Mouse (Mus musculus) kidney, postnatal 0 days (tissue): ENCODE results near the gene Trpt1. TPM values are rescaled to one million over a fixed set of nuclear protein-coding genes. Genes with fewer than 3 reads are reported as not detected.
A peak's percentile ranks its signal among the peaks of the same experiment; 100 is the strongest.

Experiments
- ATAC-seq: fragments of 200-750 bp; cut with Nextera tagmentation; replicated peaks from 2 replicates; pipeline ENCODE4 v1.8.0; 2017; ENCODE audit warnings: low read depth, moderate number of reproducible peaks, moderate TSS enrichment, moderate library complexity; ENCODE audit not compliant: low FRiP score
- DNase-seq: peaks from one replicate; pipeline ENCODE4 v3.0.0-alpha.2; 2016; ENCODE audit warnings: low spot score
- H3K27ac ChIP-seq: fragments of 300-500 bp; sonication (generic); 2 replicates; pipeline ENCODE4 v1.5.1; 2014; ENCODE audit warnings: mild to moderate bottlenecking
- H3K27me3 ChIP-seq: fragments of 300-500 bp; sonication (generic); 2 replicates; pipeline ENCODE4 v1.6.1; 2014; ENCODE audit warnings: low read length, mixed read lengths; ENCODE audit not compliant: insufficient read depth
- H3K36me3 ChIP-seq: fragments of 300-500 bp; sonication (generic); 2 replicates; pipeline ENCODE4 v1.6.1; 2014; ENCODE audit warnings: low read length, mixed read lengths; ENCODE audit not compliant: insufficient read depth
- H3K4me1 ChIP-seq: fragments of 300-500 bp; sonication (generic); replicated peaks from 2 replicates; pipeline ENCODE4 v1.6.1; 2014; ENCODE audit warnings: antibody characterized with exemption, low read length, mixed read lengths; ENCODE audit not compliant: insufficient read depth
- H3K4me2 ChIP-seq: fragments of 300-500 bp; sonication (generic); 2 replicates; pipeline ENCODE4 v1.6.1; 2014; ENCODE audit warnings: mild to moderate bottlenecking, low read length, moderate library complexity, mixed read lengths
- H3K4me3 ChIP-seq: fragments of 300-500 bp; sonication (generic); replicated peaks from 2 replicates; pipeline ENCODE4 v1.5.1; 2014; ENCODE audit warnings: low read depth, low read length
- H3K9ac ChIP-seq: fragments of 300-500 bp; sonication (generic); 2 replicates; pipeline ENCODE4 v1.6.1; 2014; ENCODE audit warnings: low read depth, low read length
- H3K9me3 ChIP-seq: fragments of 300-500 bp; sonication (generic); replicated peaks from 2 replicates; pipeline ENCODE4 v1.6.1; 2016; ENCODE audit warnings: low read length, inconsistent platforms, mixed read lengths
- CTCF ChIP-seq: IDR thresholded peaks from 2 replicates; pipeline ENCODE4 v1.5.1; 2016; ENCODE audit warnings: antibody characterized with exemption, low read depth, mild to moderate bottlenecking, moderate library complexity
- WGBS: fragments of 180-500 bp; shearing (Covaris S2); extraction: QIAGEN DNeasy Blood & Tissue Kit; methylation state at CpG from one replicate; pipeline ENCODE4 v1.1.7; 2014; 5-methylcytosine and 5-hydroxymethylcytosine counted together
- polyA plus RNA-seq: library from polyadenylated mRNA; unstranded; fragments of >200 nt; fragmentation: Nextera tagmentation; extraction: Ambion mirVana; gene quantifications from 2 replicates; pipeline ENCODE4 v1.2.1, GENCODE M21; 2015

The Trpt1 gene
- polyA plus RNA-seq, 1 experiment from 2014 or later: 14.5 TPM

GRCm38 (mm10) chr19:7039088-7039720, 43.3 kb downstream of the Trpt1 start:
- DNase-seq (peak; percentile 63), ATAC-seq (peak; percentile 25)
- Histone ChIP-seq H3K9me3 (no peaks in the 10 kb centered on the region), H3K27ac (peak overlapping the region; percentile 87), H3K36me3 (peaks cover 8% of the 10 kb centered on the region; the same call in 1 of the 2 replicates), H3K27me3 (no peaks in the 10 kb centered on the region), H3K9ac (peak overlapping the region; percentile 91), H3K4me3 (peak overlapping the region; percentile 94), H3K4me1 (peaks cover 10% of the 10 kb centered on the region; the same call in 1 of the 2 replicates), H3K4me2 (peak overlapping the region; percentile 56)
- TF ChIP-seq CTCF: no peak
- WGBS: under 1% methylated on average over 32 of the region's 35 CpGs

GRCm38 (mm10) chr19:7039841-7040636, 44.1 kb downstream of the Trpt1 start, which contains the start of gene Stip1:
Stip1 (minus strand) TSS chr19:7039967.
- Histone ChIP-seq H3K27ac (peak within 1 kb of the TSS; percentile 87), H3K36me3 (peaks cover 3% of the 10 kb centered on the region; the same call in 1 of the 2 replicates), H3K9me3 (no peaks in the 10 kb centered on the region), H3K9ac (peak within 1 kb of the TSS; percentile 91), H3K4me2 (peak within 1 kb of the TSS; percentile 65), H3K4me1 (peaks cover 10% of the 10 kb centered on the region; the same call in 1 of the 2 replicates), H3K4me3 (peak within 1 kb of the TSS; percentile 94), H3K27me3 (no peaks in the 10 kb centered on the region)
- DNase-seq: peak; percentile 100
- peak; percentile 60 for TF ChIP-seq CTCF
- peak; percentile 99 for ATAC-seq
- under 1% methylated on average over 49 of the region's 49 CpGs for WGBS

GRCm38 (mm10) chr19:7040637-7041130, 44.8 kb downstream of the Trpt1 start:
- Histone ChIP-seq H3K4me2 (peak overlapping the region; percentile 65), H3K9me3 (no peaks in the 10 kb centered on the region), H3K4me3 (peak overlapping the region; percentile 47), H3K27ac (peak overlapping the region; percentile 87), H3K27me3 (no peaks in the 10 kb centered on the region), H3K36me3 (no peaks in the 10 kb centered on the region), H3K4me1 (peaks cover 10% of the 10 kb centered on the region; the same call in 1 of the 2 replicates), H3K9ac (peak overlapping the region; percentile 62)
- 21% methylated on average over 13 of the region's 13 CpGs for WGBS
- ATAC-seq (no peak), DNase-seq (no peak)
- no peak for TF ChIP-seq CTCF

GRCm38 (mm10) chr19:7041171-7041570, 45.2 kb downstream of the Trpt1 start:
- H3K27me3 ChIP-seq: no peaks in the 10 kb centered on the region
- H3K4me2 ChIP-seq: no peak overlapping the region
- H3K9ac ChIP-seq: no peak overlapping the region
- H3K9me3 ChIP-seq: no peaks in the 10 kb centered on the region
- peak overlapping the region; percentile 87; the same call in 1 of the 2 replicates for H3K27ac ChIP-seq
- peaks cover 10% of the 10 kb centered on the region; the same call in 1 of the 2 replicates for H3K4me1 ChIP-seq
- no peak for TF ChIP-seq CTCF
- ATAC-seq: no peak
- no peaks in the 10 kb centered on the region for H3K36me3 ChIP-seq
- WGBS: 90% methylated on average over 2 of the region's 2 CpGs
- no peak for DNase-seq
- H3K4me3 ChIP-seq: no peak overlapping the region

GRCm38 (mm10) chr19:7044279-7044678, 48.3 kb downstream of the Trpt1 start:
- DNase-seq (no peak), ATAC-seq (no peak)
- Histone ChIP-seq H3K4me3 (no peak overlapping the region), H3K36me3 (no peaks in the 10 kb centered on the region), H3K9ac (no peak overlapping the region), H3K4me2 (no peak overlapping the region), H3K4me1 (no peaks in the 10 kb centered on the region), H3K9me3 (no peaks in the 10 kb centered on the region), H3K27me3 (no peaks in the 10 kb centered on the region), H3K27ac (no peak overlapping the region)
- WGBS: 42% methylated on average over 4 of the region's 4 CpGs
- no peak for TF ChIP-seq CTCF

- TF ChIP-seq CTCF: no peak
- no peaks in the 10 kb centered on the region for H3K36me3 ChIP-seq
These were observed 48.8 kb downstream of the Trpt1 start for GRCm38 (mm10) chr19:7044706-7045105.

More at GRCm38 (mm10) chr19:7044706-7045105, 48.8 kb downstream of the Trpt1 start:
- Histone ChIP-seq H3K27ac (no peak overlapping the region), H3K9ac (no peak overlapping the region), H3K27me3 (no peaks in the 10 kb centered on the region), H3K4me2 (no peak overlapping the region), H3K9me3 (no peaks in the 10 kb centered on the region), H3K4me3 (no peak overlapping the region), H3K4me1 (no peaks in the 10 kb centered on the region)
- ATAC-seq: no peak
- 22% methylated on average over 4 of the region's 4 CpGs for WGBS
- no peak for DNase-seq

Other genes with a start within 250 kb of the Trpt1 start
- 19.6 TPM in 2 replicates for gene Rps6ka4, start 155.5 kb upstream of the Trpt1 start, polyA plus RNA-seq
- 0.73 and 0.87 TPM in 2 replicates for gene Ccdc88b, start 137.9 kb upstream of the Trpt1 start, polyA plus RNA-seq
- gene Trmt112, start 86.4 kb upstream of the Trpt1 start, polyA plus RNA-seq: 137 and 142 TPM in 2 replicates
- gene Prdx5, start 86.0 kb upstream of the Trpt1 start, polyA plus RNA-seq: 822 and 884 TPM in 2 replicates
- gene Esrra, start 74.3 kb upstream of the Trpt1 start, polyA plus RNA-seq: 22.7 and 23.0 TPM in 2 replicates
- gene Catsperz, start 70.8 kb upstream of the Trpt1 start, polyA plus RNA-seq: 3.9 and 4.0 TPM in 2 replicates
- gene Kcnk4, start 61.6 kb upstream of the Trpt1 start, polyA plus RNA-seq: 0.46 and 0.69 TPM in 2 replicates
- 75.8 and 76.5 TPM in 2 replicates for gene Bad, start 54.3 kb upstream of the Trpt1 start, polyA plus RNA-seq
- gene Gpr137, start 53.7 kb upstream of the Trpt1 start, polyA plus RNA-seq: 32.6 and 33.1 TPM in 2 replicates
- 144 and 174 TPM in 2 replicates for gene Ppp1r14b, start 21.2 kb upstream of the Trpt1 start, polyA plus RNA-seq
- gene Plcb3, start 19.7 kb upstream of the Trpt1 start, polyA plus RNA-seq: 24.6 and 28.5 TPM in 2 replicates
- gene Fkbp2, start 15.6 kb upstream of the Trpt1 start, polyA plus RNA-seq: 128 and 129 TPM in 2 replicates
- gene Vegfb, start 8.5 kb upstream of the Trpt1 start, polyA plus RNA-seq: 52.8 and 56.6 TPM in 2 replicates
- 30.7 and 32.1 TPM in 2 replicates for gene Dnajc4, start 3.6 kb upstream of the Trpt1 start, polyA plus RNA-seq
- gene Nudt22, start within 50 bp of the Trpt1 start, polyA plus RNA-seq: 39.0 and 40.8 TPM in 2 replicates
- gene Fermt3, start 23.3 kb downstream of the Trpt1 start, polyA plus RNA-seq: 3.5 and 4.3 TPM in 2 replicates
- 131 and 149 TPM in 2 replicates for gene Stip1, start 43.8 kb downstream of the Trpt1 start, polyA plus RNA-seq
- 28.0 and 35.5 TPM in 2 replicates for gene Macrod1, start 60.7 kb downstream of the Trpt1 start, polyA plus RNA-seq
- gene Flrt1, start 109.6 kb downstream of the Trpt1 start, polyA plus RNA-seq: 4.8 and 5.1 TPM in 2 replicates
- gene Otub1, start 210.2 kb downstream of the Trpt1 start, polyA plus RNA-seq: 197 and 209 TPM in 2 replicates
- gene Cox8a, start 221.5 kb downstream of the Trpt1 start, polyA plus RNA-seq: 2,325 and 2,471 TPM in 2 replicates
- gene Naa40, start 245.1 kb downstream of the Trpt1 start, polyA plus RNA-seq: 47.3 and 55.8 TPM in 2 replicates